In genomic region chr8:72147266-72147665, GRCm38 (mm10) we compare ENCODE assay signal across 24 mouse cellular contexts. TPM values are rescaled to one million over a fixed set of nuclear protein-coding genes. Genes with fewer than 3 reads are reported as not detected.
A peak's percentile ranks its signal among the peaks of the same experiment; 100 is the strongest.
DNase-seq lines count a peak whose midpoint lies in the region; ATAC-seq and TF ChIP-seq lines count a peak whose summit lies in the region.
"Had no signal": no experiment of that assay in that cellular context is flagged by ENCODE, and none has a peak within 500 bp of the region (broad histone marks: within the 10 kb centered on the region; RNA-seq: fewer than 3 reads in every experiment).

No protein-coding gene starts in this region.

- no peak overlapping the region for H3K9ac ChIP-seq in heart, embryonic 15.5 days
- no peak overlapping the region for H3K9ac ChIP-seq in kidney, postnatal 0 days (ENCODE audit: low read depth, low read length)
- H3K9ac ChIP-seq in kidney, embryonic 16.5 days (replicated peaks; ENCODE audit: low read length): no peak overlapping the region
- no peak overlapping the region for H3K9ac ChIP-seq in ES-E14 (ENCODE audit: insufficient read depth, low read depth, low read length, poor library complexity, severe bottlenecking)
- H3K9ac ChIP-seq: forebrain, embryonic 12.5 days; hindbrain, embryonic 14.5 days; midbrain, embryonic 13.5 days; neural tube, embryonic 12.5 days had no signal

- ATAC-seq in heart, embryonic 15.5 days (replicated peaks; ENCODE audit: insufficient number of reproducible peaks, insufficient read depth, low FRiP score, low read depth): 0 out of 2 replicates have a peak, but pooled peaks have one; percentile 19
- ATAC-seq in kidney, postnatal 0 days (replicated peaks; ENCODE audit: low FRiP score, low read depth): no peak
- no peak for ATAC-seq in kidney, embryonic 16.5 days (ENCODE audit: low FRiP score, low TSS enrichment)
- ATAC-seq: lung, postnatal 0 days; midbrain, embryonic 13.5 days had no signal

- in situ Hi-C loops in ES-E14 (cut with MboI; ENCODE audit: low sequenced_read_pairs in 2 of 2, unreplicated experiment in 2 of 2): no loop called here

- peaks cover 30% of the 10 kb centered on the region for H3K4me1 ChIP-seq in heart, embryonic 15.5 days (replicated peaks)
- H3K4me1 ChIP-seq in kidney, postnatal 0 days (replicated peaks; ENCODE audit: insufficient read depth, low read length): no peaks in the 10 kb centered on the region
- H3K4me1 ChIP-seq in kidney, embryonic 16.5 days (ENCODE audit: insufficient read depth, low read length): 0 out of 2 replicates have a peak, but pooled peaks cover 5% of the 10 kb centered on the region
- H3K4me1 ChIP-seq in ES-E14 (ENCODE audit: control insufficient read depth in 2 of 2, insufficient read depth in 2 of 2, low read length in 2 of 2, poor library complexity in 1 of 2): peaks cover 2 to 7% of the 10 kb centered on the region in 2 experiments; a peak in 2 of 4 replicates
- peaks cover 7% of the 10 kb centered on the region; the same call in 1 of the 2 replicates for H3K4me1 ChIP-seq in brown adipose tissue, adult 24 weeks (ENCODE audit: control insufficient read depth, insufficient read depth, insufficient read length, low read length)
- H3K4me1 ChIP-seq: forebrain, embryonic 12.5 days; midbrain, embryonic 13.5 days; neural tube, embryonic 12.5 days had no signal

- no peak for TF ChIP-seq CTCF in kidney, postnatal 0 days (IDR thresholded peaks at IDR 0.05; ENCODE audit: low read depth)

- H3K9me3 ChIP-seq in heart, embryonic 15.5 days (replicated peaks): no peaks in the 10 kb centered on the region
- no peaks in the 10 kb centered on the region for H3K9me3 ChIP-seq in kidney, postnatal 0 days (replicated peaks; ENCODE audit: low read length)
- H3K9me3 ChIP-seq in kidney, embryonic 16.5 days (ENCODE audit: low read length): no peaks in the 10 kb centered on the region
- H3K9me3 ChIP-seq in ES-E14 (ENCODE audit: control insufficient read depth, insufficient read depth, low read depth, low read length): no peaks in the 10 kb centered on the region
- H3K9me3 ChIP-seq: forebrain, embryonic 12.5 days; G1E; midbrain, embryonic 13.5 days; neural tube, embryonic 12.5 days had no signal

- peak overlapping the region; percentile 16 for H3K27ac ChIP-seq in heart, embryonic 15.5 days
- H3K27ac ChIP-seq in kidney, postnatal 0 days: no peak overlapping the region
- no peak overlapping the region for H3K27ac ChIP-seq in kidney, embryonic 16.5 days (ENCODE audit: low read length)
- no peak overlapping the region for H3K27ac ChIP-seq in ES-E14 (ENCODE audit: insufficient read depth, low read depth, low read length, poor library complexity, severe bottlenecking)
- peak overlapping the region; percentile 76 for H3K27ac ChIP-seq in brown adipose tissue, adult 24 weeks (replicated peaks; ENCODE audit: low read depth, low read length)
- H3K27ac ChIP-seq: forebrain, embryonic 12.5 days; hindbrain, embryonic 14.5 days; layer of hippocampus, adult 2 months; midbrain, embryonic 13.5 days; neural tube, embryonic 12.5 days had no signal

- WGBS in heart, embryonic 15.5 days: 47% methylated on average over 2 of the region's 2 CpGs
- 70% methylated on average over 2 of the region's 2 CpGs for WGBS in kidney, postnatal 0 days
- 78% methylated on average over 2 of the region's 2 CpGs for WGBS in kidney, embryonic 16.5 days

- H3K4me2 ChIP-seq in heart, embryonic 15.5 days: no peak overlapping the region
- H3K4me2 ChIP-seq in kidney, postnatal 0 days (ENCODE audit: low read length): no peak overlapping the region
- no peak overlapping the region for H3K4me2 ChIP-seq in kidney, embryonic 16.5 days (replicated peaks; ENCODE audit: low read depth, low read length)
- H3K4me2 ChIP-seq: forebrain, embryonic 12.5 days; hindbrain, embryonic 14.5 days; midbrain, embryonic 13.5 days; neural tube, embryonic 12.5 days had no signal

- no peak overlapping the region for H3K4me3 ChIP-seq in heart, embryonic 15.5 days
- H3K4me3 ChIP-seq in kidney, postnatal 0 days (replicated peaks; ENCODE audit: low read depth, low read length): no peak overlapping the region
- no peak overlapping the region for H3K4me3 ChIP-seq in kidney, embryonic 16.5 days (ENCODE audit: low read length)
- H3K4me3 ChIP-seq in ES-E14 (ENCODE audit: insufficient read depth in 1 of 2, low read depth in 1 of 2, low read length in 2 of 2, poor library complexity in 1 of 2, severe bottlenecking in 1 of 2): no peak overlapping the region
- no peak overlapping the region for H3K4me3 ChIP-seq in brown adipose tissue, adult 24 weeks (ENCODE audit: insufficient read depth, low read depth, low read length)
- H3K4me3 ChIP-seq: forebrain, embryonic 12.5 days; layer of hippocampus, adult 2 months; midbrain, embryonic 13.5 days; neural tube, embryonic 12.5 days had no signal

- peaks cover 93% of the 10 kb centered on the region for H3K36me3 ChIP-seq in heart, embryonic 15.5 days
- H3K36me3 ChIP-seq in kidney, postnatal 0 days (ENCODE audit: insufficient read depth, low read length): peaks cover 76% of the 10 kb centered on the region
- peaks cover 93% of the 10 kb centered on the region for H3K36me3 ChIP-seq in kidney, embryonic 16.5 days (ENCODE audit: insufficient read depth, low read length)
- H3K36me3 ChIP-seq in ES-E14 (ENCODE audit: control insufficient read depth, insufficient read depth, low read length, poor library complexity, severe bottlenecking): peaks cover 16% of the 10 kb centered on the region

- no peak for DNase-seq in heart, postnatal 4 days
- DNase-seq in kidney, postnatal 0 days (ENCODE audit: low spot score): peak; percentile 50
- DNase-seq in ES-E14 (ENCODE audit: low read depth, low spot score): no peak
- DNase-seq in urinary bladder, postnatal 25 days (ENCODE audit: low spot score): no peak
- DNase-seq: cerebellum, adult 2 months; gastrocnemius, postnatal 25 days; heart, postnatal 14 days; liver; right cerebral cortex, postnatal 4 days; thymus, postnatal 14 days had no signal

- H3K27me3 ChIP-seq in heart, embryonic 15.5 days: no peaks in the 10 kb centered on the region
- H3K27me3 ChIP-seq in kidney, postnatal 0 days (ENCODE audit: insufficient read depth, low read length): no peaks in the 10 kb centered on the region
- H3K27me3 ChIP-seq in kidney, embryonic 16.5 days (ENCODE audit: insufficient read depth, low read length): no peaks in the 10 kb centered on the region
- H3K27me3 ChIP-seq: forebrain, embryonic 12.5 days; midbrain, embryonic 13.5 days; neural tube, embryonic 12.5 days had no signal

TF ChIP-seq in ES-E14, 5 proteins besides CTCF, POLR2A, EP300 and RAD21:
- TF ChIP-seq ZNF384 (IDR thresholded peaks at IDR 0.05; ENCODE audit: low read depth, low read length) (no peak), HCFC1 (IDR thresholded peaks at IDR 0.05; ENCODE audit: borderline replicate concordance, insufficient read depth, low read length) (no peak), MAFK (IDR thresholded peaks at IDR 0.05; ENCODE audit: insufficient read depth, low read depth, low read length) (0 out of 2 replicates have a peak, but pooled peaks have one; percentile 14)

RNA-seq across cellular contexts. Expression of gene Tpm4, which starts 12.5 kb away (rescaled TPM):
- 330 and 373 TPM in 2 replicates for polyA plus RNA-seq in heart, embryonic 15.5 days (2015; fragmentation: Nextera tagmentation; extraction: Ambion mirVana)
- 100 to 1,000 TPM; 269 to 284 TPM for total RNA-seq in heart, postnatal 4 days (2021)
- polyA plus RNA-seq in kidney, postnatal 0 days (2015; fragmentation: Nextera tagmentation; extraction: Ambion mirVana): 604 and 692 TPM in 2 replicates
- polyA plus RNA-seq in kidney, embryonic 16.5 days (2015; fragmentation: Nextera tagmentation; extraction: Ambion mirVana): 828 and 869 TPM in 2 replicates
- 72.9 and 146 TPM in 2 replicates for total RNA-seq in ES-E14 (2012; rRNA removed)
- 55.2 and 64.0 TPM in 2 replicates for polyA plus RNA-seq in brown adipose tissue, adult 24 weeks (2012; ENCODE audit: insufficient read depth, insufficient read length, missing spikeins)

RNA-seq across cellular contexts. Expression of gene Rab8a, which starts 13.7 kb away (rescaled TPM):
- 68.4 and 77.8 TPM in 2 replicates for polyA plus RNA-seq in heart, embryonic 15.5 days (2015; fragmentation: Nextera tagmentation; extraction: Ambion mirVana)
- total RNA-seq in heart, postnatal 4 days (2021): 10 to 100 TPM; 38.1 to 43.2 TPM
- polyA plus RNA-seq in kidney, postnatal 0 days (2015; fragmentation: Nextera tagmentation; extraction: Ambion mirVana): 100 and 108 TPM in 2 replicates
- polyA plus RNA-seq in kidney, embryonic 16.5 days (2015; fragmentation: Nextera tagmentation; extraction: Ambion mirVana): 141 and 143 TPM in 2 replicates
- 54.0 and 73.2 TPM in 2 replicates for total RNA-seq in ES-E14 (2012; rRNA removed)
- 33.8 and 56.6 TPM in 2 replicates for polyA plus RNA-seq in brown adipose tissue, adult 24 weeks (2012; ENCODE audit: insufficient read depth, insufficient read length, missing spikeins)

RNA-seq across cellular contexts. Expression of gene Olfr374, which starts 40.4 kb away (rescaled TPM):
- polyA plus RNA-seq in heart, embryonic 15.5 days (2015; fragmentation: Nextera tagmentation; extraction: Ambion mirVana): not detected in 2 replicates
- total RNA-seq in heart, postnatal 4 days (2021): not detected
- polyA plus RNA-seq in kidney, postnatal 0 days (2015; fragmentation: Nextera tagmentation; extraction: Ambion mirVana): not detected in 2 replicates
- not detected in 2 replicates for polyA plus RNA-seq in kidney, embryonic 16.5 days (2015; fragmentation: Nextera tagmentation; extraction: Ambion mirVana)
- 0.48 and 0.54 TPM in 2 replicates for total RNA-seq in ES-E14 (2012; rRNA removed)
- not detected in 2 replicates for polyA plus RNA-seq in brown adipose tissue, adult 24 weeks (2012; ENCODE audit: insufficient read depth, insufficient read length, missing spikeins)
- total RNA-seq: adrenal gland, adult 18-20 months; adrenal gland, postnatal 4 days; gastrocnemius, postnatal 25 days; heart, postnatal 14 days; layer of hippocampus, adult 2 months; left cerebral cortex, postnatal 36 days had no signal
- polyA plus RNA-seq: cerebellum, adult 2 months; G1E; hindbrain, embryonic 14.5 days; liver, embryonic 16.5 days; lung, postnatal 0 days; midbrain, embryonic 13.5 days; neural tube, embryonic 12.5 days had no signal

RNA-seq across cellular contexts. Expression of gene Hsh2d, which starts 42.2 kb away (rescaled TPM):
- polyA plus RNA-seq in heart, embryonic 15.5 days (2015; fragmentation: Nextera tagmentation; extraction: Ambion mirVana): 0.20 and 0.27 TPM in 2 replicates
- total RNA-seq in heart, postnatal 4 days (2021): under 1 TPM in 1 of 2 experiments, not detected in 1; 0.14 TPM
- polyA plus RNA-seq in kidney, postnatal 0 days (2015; fragmentation: Nextera tagmentation; extraction: Ambion mirVana): 0.24 TPM in 1 of 2 replicates, not detected in the other
- not detected in 2 replicates for polyA plus RNA-seq in kidney, embryonic 16.5 days (2015; fragmentation: Nextera tagmentation; extraction: Ambion mirVana)
- 0.42 and 0.45 TPM in 2 replicates for total RNA-seq in ES-E14 (2012; rRNA removed)
- polyA plus RNA-seq in brown adipose tissue, adult 24 weeks (2012; ENCODE audit: insufficient read depth, insufficient read length, missing spikeins): not detected in 2 replicates
- total RNA-seq: adrenal gland, adult 18-20 months; adrenal gland, postnatal 4 days; gastrocnemius, postnatal 25 days; left cerebral cortex, postnatal 36 days had no signal
- polyA plus RNA-seq: forebrain, embryonic 12.5 days; hindbrain, embryonic 14.5 days; neural tube, embryonic 12.5 days had no signal

Comparison
In these comparisons a context has a peak if more than half of its experiments do, and no peak if none do; other contexts are left out.
1. H3K27ac ChIP-seq: peak in heart, embryonic 15.5 days (single experiment) and brown adipose tissue, adult 24 weeks (single experiment); none in kidney, postnatal 0 days (single experiment), kidney, embryonic 16.5 days (single experiment) and ES-E14 (single experiment).